Mouse (Mus musculus) midbrain, postnatal 0 days (tissue): ENCODE results near the gene Dmrtc2. TPM values are rescaled to one million over a fixed set of nuclear protein-coding genes. Genes with fewer than 3 reads are reported as not detected.

Source experiments
- ATAC-seq: fragments of 200-750 bp; cut with Nextera tagmentation; 2 replicates; pipeline ENCODE4 v1.8.0; 2017; ENCODE audit warnings: moderate number of reproducible peaks, mild to moderate bottlenecking, moderate TSS enrichment, moderate library complexity; ENCODE audit not compliant: low FRiP score
- DNase-seq: peaks from one replicate; pipeline ENCODE4 v3.0.0-alpha.2; 2015; ENCODE audit warnings: low spot score
- H3K27ac ChIP-seq: fragments of 300-500 bp; sonication (generic); 2 replicates; pipeline ENCODE4 v1.5.1; 2014; ENCODE audit warnings: low read depth, mild to moderate bottlenecking, low read length, mixed read lengths
- H3K27me3 ChIP-seq: fragments of 300-500 bp; sonication (generic); 2 replicates; pipeline ENCODE4 v1.6.1; 2014; ENCODE audit warnings: low read length, control low read depth, mixed read lengths; ENCODE audit not compliant: insufficient read depth
- H3K36me3 ChIP-seq: fragments of 300-500 bp; sonication (generic); 2 replicates; pipeline ENCODE4 v1.6.1; 2014; ENCODE audit warnings: low read length, control low read depth, mixed read lengths; ENCODE audit not compliant: insufficient read depth
- H3K4me1 ChIP-seq: fragments of 300-500 bp; sonication (generic); 2 replicates; pipeline ENCODE4 v1.6.1; 2014; ENCODE audit warnings: mild to moderate bottlenecking, control low read depth, antibody characterized with exemption, low read length, mixed read lengths; ENCODE audit not compliant: insufficient read depth
- H3K4me2 ChIP-seq: fragments of 300-500 bp; sonication (generic); 2 replicates; pipeline ENCODE4 v1.6.1; 2014; ENCODE audit warnings: low read depth, mild to moderate bottlenecking, low read length, mixed read lengths; ENCODE audit not compliant: poor library complexity, severe bottlenecking
- H3K4me3 ChIP-seq: fragments of 300-500 bp; sonication (generic); 2 replicates; pipeline ENCODE4 v1.5.1; 2014; ENCODE audit warnings: low read depth, mild to moderate bottlenecking, low read length, moderate library complexity
- H3K9ac ChIP-seq: fragments of 300-500 bp; sonication (generic); replicated peaks from 2 replicates; pipeline ENCODE4 v1.6.1; 2014; ENCODE audit warnings: mild to moderate bottlenecking, low read length, moderate library complexity, mixed read lengths; ENCODE audit not compliant: poor library complexity, severe bottlenecking
- H3K9me3 ChIP-seq: fragments of 300-500 bp; sonication (generic); 2 replicates; pipeline ENCODE4 v1.6.1; 2016; ENCODE audit warnings: low read length, control low read depth
- CTCF ChIP-seq: IDR thresholded peaks from 2 replicates; pipeline ENCODE4 v1.5.1; 2016; ENCODE audit warnings: antibody characterized with exemption, mild to moderate bottlenecking
- WGBS: fragments of 180-500 bp; shearing (Covaris S2); extraction: QIAGEN DNeasy Blood & Tissue Kit; methylation state at CpG from one replicate; pipeline ENCODE4 v1.1.7; 2014; 5-methylcytosine and 5-hydroxymethylcytosine counted together
- polyA plus RNA-seq: library from polyadenylated mRNA; unstranded; fragments of >200 nt; fragmentation: Nextera tagmentation; extraction: Ambion mirVana; gene quantifications from 2 replicates; pipeline ENCODE4 v1.2.1, GENCODE M21; 2015
- total RNA-seq: library from RNA; depleted of rRNA; stranded (reverse); fragments of >200 nt; gene quantifications from 2 replicates; pipeline ENCODE4 v1.2.3, GENCODE M21; 2014; rRNA removed

Dmrtc2 gene
- total and polyA plus RNA-seq, 2 experiments from 2014 or later: 0.11 to 0.31 TPM

GRCm38 (mm10) chr7:24906551-24906950 is 36.7 kb downstream of the Dmrtc2 start:
- peaks cover 24% of the 10 kb centered on the region for H3K36me3 ChIP-seq
- H3K27ac ChIP-seq: no peak overlapping the region
- TF ChIP-seq CTCF: no peak
- H3K9ac ChIP-seq: 0 out of 2 replicates have a peak overlapping the region, but pooled peaks have one; percentile 29
- WGBS: 41% methylated on average over 6 of the region's 6 CpGs
- DNase-seq: no peak
- H3K4me1 ChIP-seq: no peaks in the 10 kb centered on the region; the same call in 1 of the 2 replicates
- no peak overlapping the region for H3K4me2 ChIP-seq
- ATAC-seq: no peak
- H3K9me3 ChIP-seq: no peaks in the 10 kb centered on the region
- H3K4me3 ChIP-seq: no peak overlapping the region
- no peaks in the 10 kb centered on the region for H3K27me3 ChIP-seq

GRCm38 (mm10) chr7:24907211-24907748 is 37.4 kb downstream of the Dmrtc2 start:
- WGBS: 39% methylated on average over 13 of the region's 13 CpGs
- Histone ChIP-seq H3K4me2 (no peak overlapping the region), H3K9me3 (no peaks in the 10 kb centered on the region), H3K9ac (peak overlapping the region; percentile 29; the same call in 1 of the 2 replicates), H3K4me3 (no peak overlapping the region), H3K4me1 (no peaks in the 10 kb centered on the region; the same call in 1 of the 2 replicates), H3K36me3 (peaks cover 24% of the 10 kb centered on the region), H3K27me3 (no peaks in the 10 kb centered on the region), H3K27ac (no peak overlapping the region)
- TF ChIP-seq CTCF: peak; percentile 20
- ATAC-seq: no peak
- no peak for DNase-seq

GRCm38 (mm10) chr7:24912480-24912879 is 42.6 kb downstream of the Dmrtc2 start:
- Histone ChIP-seq H3K4me3 (no peak overlapping the region), H3K36me3 (peaks cover 43% of the 10 kb centered on the region), H3K9ac (no peak overlapping the region), H3K27me3 (no peaks in the 10 kb centered on the region), H3K27ac (no peak overlapping the region), H3K4me2 (no peak overlapping the region), H3K4me1 (no peaks in the 10 kb centered on the region), H3K9me3 (no peaks in the 10 kb centered on the region)
- 93% methylated on average over 14 of the region's 14 CpGs for WGBS
- no peak for DNase-seq
- no peak for ATAC-seq
- no peak for TF ChIP-seq CTCF

GRCm38 (mm10) chr7:24918763-24919323 is 49.0 kb downstream of the Dmrtc2 start:
- H3K9ac ChIP-seq: no peak overlapping the region
- no peak for TF ChIP-seq CTCF
- 93% methylated on average over 20 of the region's 20 CpGs for WGBS
- no peaks in the 10 kb centered on the region for H3K4me1 ChIP-seq
- no peak overlapping the region for H3K4me2 ChIP-seq
- H3K36me3 ChIP-seq: peaks cover 60% of the 10 kb centered on the region
- H3K4me3 ChIP-seq: no peak overlapping the region
- H3K27ac ChIP-seq: no peak overlapping the region
- DNase-seq (no peak), ATAC-seq (no peak)
- H3K9me3 ChIP-seq: no peaks in the 10 kb centered on the region
- H3K27me3 ChIP-seq: no peaks in the 10 kb centered on the region

GRCm38 (mm10) chr7:24919728-24920127 is 49.9 kb downstream of the Dmrtc2 start:
- Histone ChIP-seq H3K27me3 (no peaks in the 10 kb centered on the region), H3K4me2 (no peak overlapping the region), H3K4me3 (no peak overlapping the region), H3K9ac (no peak overlapping the region), H3K4me1 (no peaks in the 10 kb centered on the region), H3K9me3 (no peaks in the 10 kb centered on the region), H3K36me3 (peaks cover 68% of the 10 kb centered on the region), H3K27ac (no peak overlapping the region)
- DNase-seq (peak; percentile 45), ATAC-seq (no peak)
- no peak for TF ChIP-seq CTCF
- WGBS: 90% methylated on average over 9 of the region's 9 CpGs

Other genes with a start within 250 kb of the Dmrtc2 start
- gene Lypd3, start 233.5 kb upstream of the Dmrtc2 start, total RNA-seq: 0.99 and 1.5 TPM in 2 replicates
- gene Lypd3, start 233.5 kb upstream of the Dmrtc2 start, polyA plus RNA-seq: 1.8 and 2.2 TPM in 2 replicates
- gene Tex101, start 193.4 kb upstream of the Dmrtc2 start, total RNA-seq: not detected in 2 replicates
- gene Tex101, start 193.4 kb upstream of the Dmrtc2 start, polyA plus RNA-seq: not detected in 2 replicates
- not detected in 2 replicates for gene BC049730, start 160.8 kb upstream of the Dmrtc2 start, total RNA-seq
- not detected in 2 replicates for gene BC049730, start 160.8 kb upstream of the Dmrtc2 start, polyA plus RNA-seq
- not detected in 2 replicates for gene Gm4763, start 143.1 kb upstream of the Dmrtc2 start, total RNA-seq
- not detected in 2 replicates for gene Gm4763, start 143.1 kb upstream of the Dmrtc2 start, polyA plus RNA-seq
- gene Cd177, start 109.7 kb upstream of the Dmrtc2 start, total RNA-seq: 0.16 and 1.0 TPM in 2 replicates
- gene Cd177, start 109.7 kb upstream of the Dmrtc2 start, polyA plus RNA-seq: 0.37 and 0.47 TPM in 2 replicates
- gene Ceacam10, start 92.9 kb upstream of the Dmrtc2 start, total RNA-seq: 0.33 TPM in 1 of 2 replicates, not detected in the other
- gene Ceacam10, start 92.9 kb upstream of the Dmrtc2 start, polyA plus RNA-seq: 0.43 and 0.63 TPM in 2 replicates
- gene Gm9844, start 7.8 kb upstream of the Dmrtc2 start, total RNA-seq: 5.9 and 13.5 TPM in 2 replicates
- gene Gm9844, start 7.8 kb upstream of the Dmrtc2 start, polyA plus RNA-seq: 33.2 and 44.4 TPM in 2 replicates
- gene Lypd4, start 116 bp upstream of the Dmrtc2 start, total RNA-seq: 0.19 TPM in 1 of 2 replicates, not detected in the other
- gene Lypd4, start 116 bp upstream of the Dmrtc2 start, polyA plus RNA-seq: 0.16 and 0.28 TPM in 2 replicates
- gene Rps19, start 14.3 kb downstream of the Dmrtc2 start, total RNA-seq: 364 and 448 TPM in 2 replicates
- gene Rps19, start 14.3 kb downstream of the Dmrtc2 start, polyA plus RNA-seq: 1,202 and 1,286 TPM in 2 replicates
- gene Cd79a, start 27.3 kb downstream of the Dmrtc2 start, total RNA-seq: 0.27 and 0.42 TPM in 2 replicates
- gene Cd79a, start 27.3 kb downstream of the Dmrtc2 start, polyA plus RNA-seq: 0.82 and 0.85 TPM in 2 replicates
- gene Arhgef1, start 32.9 kb downstream of the Dmrtc2 start, total RNA-seq: 19.1 and 27.5 TPM in 2 replicates
- 29.0 and 33.0 TPM in 2 replicates for gene Arhgef1, start 32.9 kb downstream of the Dmrtc2 start, polyA plus RNA-seq
- gene Gm4881, start 74.4 kb downstream of the Dmrtc2 start, total RNA-seq: 6.4 and 9.0 TPM in 2 replicates
- 3.8 and 4.2 TPM in 2 replicates for gene Gm4881, start 74.4 kb downstream of the Dmrtc2 start, polyA plus RNA-seq
- gene Rabac1, start 102.7 kb downstream of the Dmrtc2 start, total RNA-seq: 516 and 704 TPM in 2 replicates
- gene Rabac1, start 102.7 kb downstream of the Dmrtc2 start, polyA plus RNA-seq: 466 and 515 TPM in 2 replicates
- 493 and 502 TPM in 2 replicates for gene Atp1a3, start 135.9 kb downstream of the Dmrtc2 start, total RNA-seq
- gene Atp1a3, start 135.9 kb downstream of the Dmrtc2 start, polyA plus RNA-seq: 727 and 786 TPM in 2 replicates
- 153 and 161 TPM in 2 replicates for gene Grik5, start 202.3 kb downstream of the Dmrtc2 start, total RNA-seq
- 15.7 and 18.6 TPM in 2 replicates for gene Grik5, start 202.3 kb downstream of the Dmrtc2 start, polyA plus RNA-seq
- gene Zfp574, start 202.5 kb downstream of the Dmrtc2 start, total RNA-seq: 37.4 and 38.0 TPM in 2 replicates
- gene Zfp574, start 202.5 kb downstream of the Dmrtc2 start, polyA plus RNA-seq: 30.9 and 31.9 TPM in 2 replicates